Mouse (Mus musculus) bone marrow, adult 2 months (tissue): Measurements from ENCODE around the gene Aoah. TPM values are rescaled to one million over a fixed set of nuclear protein-coding genes. Genes with fewer than 3 reads are reported as not detected.

ENCODE experiments used
- H3K27ac ChIP-seq: fragments of 200-500 bp; 2 replicates; pipeline ENCODE4 v1.5.1; 2012; ENCODE audit warnings: low read depth, mild to moderate bottlenecking, control low read depth, inconsistent platforms, low read length; ENCODE audit not compliant: control insufficient read depth, poor library complexity, insufficient read depth
- H3K4me1 ChIP-seq: fragments of 200-500 bp; 2 replicates; pipeline ENCODE4 v1.6.1; 2011; ENCODE audit warnings: low read length; ENCODE audit not compliant: control insufficient read depth, insufficient read depth
- H3K4me3 ChIP-seq: fragments of 200-500 bp; replicated peaks from 2 replicates; pipeline ENCODE3; 2011; ENCODE audit warnings: mild to moderate bottlenecking, low read depth, low read length, control low read depth; ENCODE audit not compliant: control insufficient read depth
- CTCF ChIP-seq: fragments of 200-500 bp; IDR thresholded peaks from 2 replicates; pipeline ENCODE4 v1.5.1; 2011; ENCODE audit warnings: low read length, control low read depth; ENCODE audit not compliant: control insufficient read depth, insufficient read depth
- POLR2A ChIP-seq: fragments of 200-500 bp; IDR thresholded peaks from 2 replicates; pipeline ENCODE4 v1.6.1; 2011; ENCODE audit warnings: low read depth, mild to moderate bottlenecking, control low read depth, low read length, borderline replicate concordance; ENCODE audit not compliant: control insufficient read depth
- WGBS: fragments of 180-500 bp; shearing (Covaris S2); methylation state at CpG from one replicate; pipeline ENCODE4 v1.1.7; 2018; 5-methylcytosine and 5-hydroxymethylcytosine counted together
- polyA plus RNA-seq: library from polyadenylated mRNA; stranded (reverse); fragments of >200 nt; gene quantifications from 2 replicates; pipeline ENCODE4 v1.2.4, GENCODE M21; 2011; ENCODE audit warnings: low replicate concordance; ENCODE audit not compliant: missing spikeins, insufficient read depth, insufficient read length

Gene Aoah
- polyA plus RNA-seq, 1 experiment: 14.6 TPM

GRCm38 (mm10) chr13:21005642-21006320 lies 211.9 kb downstream of the Aoah start:
- no peak for TF ChIP-seq POLR2A
- no peak for TF ChIP-seq CTCF
- Histone ChIP-seq H3K4me3 (no peak overlapping the region), H3K4me1 (no peaks in the 10 kb centered on the region), H3K27ac (no peak overlapping the region)
- 82% methylated on average over 5 of the region's 5 CpGs for WGBS

DNA sequence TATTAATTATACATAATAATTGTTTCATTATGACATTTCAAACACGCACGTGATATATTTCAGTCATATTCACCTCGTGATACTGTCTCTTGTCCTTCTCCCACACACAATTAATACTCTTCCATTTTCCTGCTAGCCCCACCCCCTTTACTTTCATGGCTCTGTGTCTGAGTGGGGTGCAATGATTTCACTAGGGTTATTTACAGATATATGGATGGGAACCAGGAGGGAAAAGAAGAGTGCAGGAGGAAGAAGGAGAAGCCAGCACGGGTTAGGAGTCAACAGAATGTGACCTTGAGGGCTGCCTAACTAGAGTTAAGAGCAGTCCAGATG lies 212.4 kb downstream of the Aoah start:
- Histone ChIP-seq H3K27ac (no peak overlapping the region), H3K4me3 (no peak overlapping the region), H3K4me1 (no peaks in the 10 kb centered on the region)
- WGBS: 81% methylated on average over 4 of the region's 4 CpGs
- no peak for TF ChIP-seq POLR2A
- TF ChIP-seq CTCF: no peak

DNA sequence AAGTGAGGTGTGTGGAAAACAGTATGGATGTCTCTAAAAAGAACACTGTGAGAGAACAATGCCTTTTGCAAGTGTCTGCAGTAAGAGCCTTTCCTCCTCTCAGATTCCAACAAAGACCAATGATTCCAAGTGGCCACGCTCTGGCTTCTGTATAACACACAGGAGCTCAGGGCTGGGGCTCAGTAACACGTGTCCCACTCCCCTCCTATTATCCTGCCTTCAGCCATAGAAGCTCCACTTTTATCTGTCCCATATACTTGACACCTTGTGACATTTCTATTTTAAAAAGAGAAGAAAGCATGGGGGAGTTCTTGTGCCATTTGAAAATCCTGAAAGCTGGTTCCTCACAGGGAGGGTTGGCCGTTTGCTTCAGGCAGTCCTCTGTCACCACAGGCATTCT lies 219.7 kb downstream of the Aoah start:
- WGBS: 74% methylated on average over 3 of the region's 3 CpGs
- no peak overlapping the region for H3K4me3 ChIP-seq
- H3K27ac ChIP-seq: no peak overlapping the region
- no peaks in the 10 kb centered on the region for H3K4me1 ChIP-seq
- TF ChIP-seq POLR2A (no peak), CTCF (no peak)

GRCm38 (mm10) chr13:21024831-21025230 lies 230.9 kb downstream of the Aoah start:
- Histone ChIP-seq H3K4me3 (no peak overlapping the region), H3K27ac (no peak overlapping the region), H3K4me1 (no peaks in the 10 kb centered on the region)
- 71% methylated on average over 5 of the region's 5 CpGs for WGBS
- TF ChIP-seq POLR2A: no peak
- TF ChIP-seq CTCF: no peak

- Histone ChIP-seq H3K4me3 (no peak overlapping the region), H3K4me1 (no peaks in the 10 kb centered on the region), H3K27ac (no peak overlapping the region)
- WGBS: 80% methylated on average over 3 of the region's 3 CpGs
- TF ChIP-seq POLR2A (no peak), CTCF (no peak)
Measured at GRCm38 (mm10) chr13:21033176-21033575, 239.3 kb downstream of the Aoah start.

DNA sequence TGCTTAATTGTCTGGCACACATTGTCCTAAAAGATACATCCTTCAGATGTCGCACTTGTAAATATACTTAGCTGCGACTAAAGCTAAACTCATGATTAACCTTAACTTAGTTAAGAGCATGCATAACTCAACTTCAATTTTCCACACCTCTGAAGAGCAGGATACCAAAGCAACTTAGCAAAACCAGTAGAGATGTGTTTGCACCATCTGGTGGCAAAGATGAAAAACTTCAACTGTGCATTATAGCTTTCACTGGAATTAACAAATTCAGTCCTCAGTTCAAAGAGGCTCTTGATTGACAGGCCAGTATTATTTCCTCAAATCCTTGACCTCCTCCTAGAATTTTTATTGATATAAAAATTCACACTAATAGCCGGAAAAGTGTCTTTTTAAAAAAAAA lies 241.1 kb downstream of the Aoah start:
- H3K27ac ChIP-seq: no peak overlapping the region
- no peak for TF ChIP-seq POLR2A
- TF ChIP-seq CTCF: no peak
- 70% methylated on average over 3 of the region's 3 CpGs for WGBS
- H3K4me1 ChIP-seq: no peaks in the 10 kb centered on the region
- H3K4me3 ChIP-seq: no peak overlapping the region

GRCm38 (mm10) chr13:21035981-21036380 lies 242.1 kb downstream of the Aoah start:
- H3K4me1 ChIP-seq: no peaks in the 10 kb centered on the region

GRCm38 (mm10) chr13:21040589-21041199 lies 246.8 kb downstream of the Aoah start:
- 84% methylated on average over 2 of the region's 2 CpGs for WGBS
- H3K4me3 ChIP-seq: no peak overlapping the region
- no peaks in the 10 kb centered on the region for H3K4me1 ChIP-seq
- H3K27ac ChIP-seq: no peak overlapping the region
- TF ChIP-seq POLR2A: no peak
- no peak for TF ChIP-seq CTCF

More at GRCm38 (mm10) chr13:21035981-21036380, 242.1 kb downstream of the Aoah start:
- Histone ChIP-seq H3K4me3 (no peak overlapping the region), H3K27ac (no peak overlapping the region)
- TF ChIP-seq POLR2A (no peak), CTCF (no peak)
